Mouse (Mus musculus) E14TG2a.4 (cell line): ENCODE measurements at regions not wholly inside any gene's neighbourhood (a gene's known extent, or its start where the extent isn't known, plus 50 kb on each side); places are given as distances from the start of the nearest gene placed in this dataset.

ENCODE experiments used
- CTCF ChIP-seq: conservative IDR thresholded peaks from 2 replicates; pipeline ENCODE4 v1.5.1; 2014; ENCODE audit warnings: low read length
- NANOG ChIP-seq: IDR thresholded peaks from 2 replicates; pipeline ENCODE4 v1.6.1; 2014; ENCODE audit warnings: borderline replicate concordance, low read length, mixed read lengths
- POU5F1 ChIP-seq: IDR thresholded peaks from 2 replicates; pipeline ENCODE4 v1.6.1; 2014; ENCODE audit warnings: low read length, borderline replicate concordance

GRCm38 (mm10) chr10:6686081-6686474 is 72.2 kb upstream of the Oprm1 start:
- TF ChIP-seq CTCF, result no peak
- TF ChIP-seq POU5F1, result no peak
- TF ChIP-seq NANOG, result no peak
